Mouse (Mus musculus) layer of hippocampus, postnatal 14 days (tissue): ENCODE measurements around the gene Pgd. TPM values are rescaled to one million over a fixed set of nuclear protein-coding genes. Genes with fewer than 3 reads are reported as not detected.
A peak's percentile ranks its signal among the peaks of the same experiment; 100 is the strongest.
"Not testable (repeated sequence)": the region's sequence is repeated elsewhere in the genome, so short reads cannot be mapped to it uniquely, and the experiment has no call there.

Experiments
- DNase-seq, 2 experiments: peaks; one replicate each; pipeline ENCODE4 v3.0.0; 2021 to 2022; ENCODE audit warnings: low spot score in 2 of 2, mixed read lengths in 1 of 2
- total RNA-seq, 2 experiments: library from RNA; stranded (reverse); gene quantifications; 2 replicates each; pipeline ENCODE4 v1.2.3; 2021

Gene Pgd
- total RNA-seq, 2 experiments from 2014 or later: 42.8 to 46.4 TPM

- not testable (repeated sequence) for DNase-seq
Observed at GRCm38 (mm10) chr4:149169926-149170325, 3.4 kb upstream of the Pgd start.

GRCm38 (mm10) chr4:149168016-149168415, 1.4 kb upstream of the Pgd start:
- no peak for DNase-seq

GRCm38 (mm10) chr4:149166957-149167611, 513 bp upstream of the Pgd start:
- peak in 1 of 2 experiments; percentile 19 for DNase-seq

- DNase-seq: no peak
Observed at GRCm38 (mm10) chr4:149164150-149164549, 2.4 kb downstream of the Pgd start.

- no peak for DNase-seq
Observed at GRCm38 (mm10) chr4:149163196-149163595, 3.4 kb downstream of the Pgd start.

GRCm38 (mm10) chr4:149161166-149161565, 5.4 kb downstream of the Pgd start:
- DNase-seq: no peak

GRCm38 (mm10) chr4:149159891-149160290, 6.7 kb downstream of the Pgd start:
- no peak for DNase-seq

GRCm38 (mm10) chr4:149159203-149159602, 7.4 kb downstream of the Pgd start:
- DNase-seq: no peak

GRCm38 (mm10) chr4:149157415-149157973, 9.1 kb downstream of the Pgd start:
- DNase-seq: no peak

- no peak for DNase-seq
Observed at GRCm38 (mm10) chr4:149155711-149156110, 10.9 kb downstream of the Pgd start.

- DNase-seq: no peak
Observed at GRCm38 (mm10) chr4:149154859-149155258, 11.7 kb downstream of the Pgd start.

- DNase-seq: no peak
Observed at GRCm38 (mm10) chr4:149150721-149151120, 15.8 kb downstream of the Pgd start.

- no peak for DNase-seq
Observed at GRCm38 (mm10) chr4:149150256-149150655, 16.3 kb downstream of the Pgd start.

- no peak for DNase-seq
Observed at GRCm38 (mm10) chr4:149149611-149150010, 17.0 kb downstream of the Pgd start.

GRCm38 (mm10) chr4:149149196-149149595, 17.4 kb downstream of the Pgd start:
- no peak for DNase-seq

GRCm38 (mm10) chr4:149148084-149148483, 18.5 kb downstream of the Pgd start:
- DNase-seq: no peak

GRCm38 (mm10) chr4:149147528-149147927, 19.0 kb downstream of the Pgd start:
- DNase-seq: no peak

GRCm38 (mm10) chr4:149145151-149145550, 21.4 kb downstream of the Pgd start:
- DNase-seq: no peak

GRCm38 (mm10) chr4:149144459-149144858, 22.1 kb downstream of the Pgd start:
- DNase-seq: peak; percentile 80 to 91

- no peak for DNase-seq
Observed at GRCm38 (mm10) chr4:149143594-149143993, 23.0 kb downstream of the Pgd start.

- DNase-seq: no peak
Observed at GRCm38 (mm10) chr4:149138515-149138914, 28.1 kb downstream of the Pgd start.

- DNase-seq: peak; percentile 88 to 90
Observed at GRCm38 (mm10) chr4:149136982-149137770, 29.4 kb downstream of the Pgd start, which contains the start of gene Cenps. Gene Cenps, minus strand, starts transcription at chr4:149137629.
